ENCODE assay signal across 8 mouse cellular contexts in the genomic region with DNA sequence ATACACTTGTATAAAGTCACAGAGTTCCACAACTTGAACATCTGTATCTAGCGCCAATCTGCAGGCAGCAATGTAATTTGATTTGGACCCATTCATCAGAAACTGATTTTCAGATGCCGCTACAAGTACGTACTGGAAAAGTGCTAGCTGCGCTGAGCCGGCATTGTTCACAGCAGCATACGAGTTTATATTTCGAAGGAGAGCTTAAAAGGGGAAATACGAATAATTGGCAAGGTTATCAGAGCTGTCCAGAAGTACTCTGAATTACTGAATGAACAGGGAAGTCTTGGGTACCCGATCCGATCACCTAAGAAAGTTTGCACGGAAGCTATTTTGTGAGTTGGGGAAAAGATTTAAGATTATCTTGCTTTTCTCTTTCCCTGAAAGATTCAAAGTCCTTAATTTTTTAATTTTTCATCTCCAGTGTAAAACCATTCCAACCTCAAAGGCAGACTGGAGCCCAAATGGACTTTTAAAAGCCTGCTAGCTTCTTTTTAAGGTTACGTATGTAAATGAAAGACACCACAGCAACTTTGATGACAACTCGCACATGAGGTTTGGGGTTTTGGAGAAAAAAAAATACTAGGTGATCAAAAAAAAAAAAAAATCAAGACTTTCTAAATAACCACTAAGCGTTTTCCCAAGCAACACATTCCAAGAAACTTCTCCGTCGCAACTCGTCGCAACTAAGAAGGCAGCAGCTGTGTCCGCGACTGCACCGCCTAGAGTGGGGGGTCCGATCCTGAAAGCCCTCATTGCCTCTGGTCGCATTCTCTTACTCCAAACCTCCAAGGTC. TPM values are rescaled to one million over a fixed set of nuclear protein-coding genes. Genes with fewer than 3 reads are reported as not detected.
DNase-seq lines count a peak whose midpoint lies in the region; ATAC-seq lines count a peak whose summit lies in the region.

No protein-coding gene starts in this region.

- DNase-seq in lung, postnatal 10 days, result no peak
- DNase-seq in embryo, embryonic 11 days, result peak; percentile 20
- peak; percentile 56 for DNase-seq in intestine, embryonic 14.5 days (ENCODE audit: low spot score)
- DNase-seq in neural tube, embryonic 11.5 days (ENCODE audit: low spot score), result no peak
- DNase-seq in thymus, postnatal 10 days (ENCODE audit: low spot score in 2 of 2), result no peak
- DNase-seq in urinary bladder, postnatal 25 days (ENCODE audit: low spot score), result no peak
- no peak for DNase-seq in urinary bladder, postnatal 36 days (ENCODE audit: low spot score in 2 of 2)

- peaks cover 3% of the 10 kb centered on the region; the same call in 1 of the 2 replicates for H3K36me3 ChIP-seq in lung, embryonic 16.5 days (ENCODE audit: control insufficient read depth, insufficient read depth, low read length)
- no peaks in the 10 kb centered on the region; the same call in none of the 2 replicates for H3K36me3 ChIP-seq in intestine, embryonic 14.5 days (ENCODE audit: control insufficient read depth, insufficient read depth, low read length)
- no peaks in the 10 kb centered on the region; the same call in 1 of the 2 replicates for H3K36me3 ChIP-seq in neural tube, embryonic 11.5 days (ENCODE audit: control insufficient read depth, insufficient read depth, low read length)

- no peak for ATAC-seq in lung, embryonic 16.5 days (ENCODE audit: low read depth)
- no peak for ATAC-seq in intestine, embryonic 14.5 days (replicated peaks; ENCODE audit: low FRiP score, low TSS enrichment, low read depth)
- ATAC-seq in neural tube, embryonic 11.5 days (ENCODE audit: insufficient read depth, low FRiP score, low TSS enrichment), result peak; percentile 13; the same call in 1 of the 2 replicates

- peaks cover 3% of the 10 kb centered on the region; the same call in 1 of the 2 replicates for H3K27me3 ChIP-seq in lung, embryonic 16.5 days (ENCODE audit: control insufficient read depth, insufficient read depth, low read depth, low read length)
- no peaks in the 10 kb centered on the region for H3K27me3 ChIP-seq in intestine, embryonic 14.5 days (replicated peaks; ENCODE audit: control insufficient read depth, insufficient read depth, low read length)
- H3K27me3 ChIP-seq in neural tube, embryonic 11.5 days (ENCODE audit: control insufficient read depth, insufficient read depth, low read length), result no peaks in the 10 kb centered on the region

- H3K4me2 ChIP-seq in lung, embryonic 16.5 days (ENCODE audit: low read depth, low read length), result peak overlapping the region; percentile 94
- H3K4me2 ChIP-seq in intestine, embryonic 14.5 days (ENCODE audit: low read length), result peak overlapping the region; percentile 78
- H3K4me2 ChIP-seq in neural tube, embryonic 11.5 days (ENCODE audit: low read depth), result peak overlapping the region; percentile 47

- under 1% methylated on average over 23 of the region's 23 CpGs for WGBS in lung, embryonic 16.5 days
- 3% methylated on average over 23 of the region's 23 CpGs for WGBS in intestine, embryonic 14.5 days
- WGBS in neural tube, embryonic 11.5 days, result 17% methylated on average over 23 of the region's 23 CpGs

- peak overlapping the region; percentile 99 for H3K9ac ChIP-seq in lung, embryonic 16.5 days (ENCODE audit: low read length)
- peak overlapping the region; percentile 97 for H3K9ac ChIP-seq in intestine, embryonic 14.5 days (ENCODE audit: low read length)
- H3K9ac ChIP-seq in neural tube, embryonic 11.5 days (ENCODE audit: low read length), result peak overlapping the region; percentile 97

- H3K4me1 ChIP-seq in lung, embryonic 16.5 days (replicated peaks; ENCODE audit: control insufficient read depth, insufficient read depth, low read length), result peaks cover 15% of the 10 kb centered on the region
- H3K4me1 ChIP-seq in intestine, embryonic 14.5 days (replicated peaks; ENCODE audit: control insufficient read depth, insufficient read depth, low read length), result peaks cover 17% of the 10 kb centered on the region
- peaks cover 12% of the 10 kb centered on the region for H3K4me1 ChIP-seq in neural tube, embryonic 11.5 days (ENCODE audit: control insufficient read depth, insufficient read depth, low read length)

- peak overlapping the region; percentile 99; the same call in 1 of the 2 replicates for H3K27ac ChIP-seq in lung, embryonic 16.5 days (ENCODE audit: low read length)
- H3K27ac ChIP-seq in intestine, embryonic 14.5 days (ENCODE audit: low read depth), result 0 out of 2 replicates have a peak overlapping the region, but pooled peaks have one; percentile 11
- H3K27ac ChIP-seq in neural tube, embryonic 11.5 days (ENCODE audit: low read depth, low read length), result peak overlapping the region; percentile 100; the same call in 1 of the 2 replicates

- no peaks in the 10 kb centered on the region for H3K9me3 ChIP-seq in lung, embryonic 16.5 days (ENCODE audit: control insufficient read depth, low read length)
- no peaks in the 10 kb centered on the region for H3K9me3 ChIP-seq in intestine, embryonic 14.5 days (ENCODE audit: control insufficient read depth, low read length)
- H3K9me3 ChIP-seq in neural tube, embryonic 11.5 days (ENCODE audit: control insufficient read depth, low read length), result no peaks in the 10 kb centered on the region

- H3K4me3 ChIP-seq in lung, embryonic 16.5 days (ENCODE audit: low read length), result peak overlapping the region; percentile 100
- peak overlapping the region; percentile 93 for H3K4me3 ChIP-seq in intestine, embryonic 14.5 days (ENCODE audit: low read depth, low read length)
- H3K4me3 ChIP-seq in neural tube, embryonic 11.5 days (ENCODE audit: low read depth, low read length), result peak overlapping the region; percentile 98

RNA-seq across cellular contexts. Expression of gene Crebbp, which starts 1.4 kb away (rescaled TPM):
- polyA plus RNA-seq in lung, embryonic 16.5 days (2015; fragmentation: Nextera tagmentation; extraction: Ambion mirVana), result 31.1 and 31.5 TPM in 2 replicates
- polyA plus RNA-seq in intestine, embryonic 14.5 days (2014; fragmentation: Nextera tagmentation; extraction: Ambion mirVana), result 38.1 and 43.4 TPM in 2 replicates
- polyA plus RNA-seq in neural tube, embryonic 11.5 days (2014; fragmentation: Nextera tagmentation; extraction: Ambion mirVana), result 34.3 and 34.5 TPM in 2 replicates

Comparison
In these comparisons a context has a peak if more than half of its experiments do, and no peak if none do; other contexts are left out.
1. H3K27ac ChIP-seq: peak in every context shown above with its lines; median percentile 100 in neural tube, embryonic 11.5 days; 99 in lung, embryonic 16.5 days; 11 in intestine, embryonic 14.5 days.
2. DNase-seq: peak in embryo, embryonic 11 days (single experiment) and intestine, embryonic 14.5 days (single experiment); none in lung, postnatal 10 days (single experiment), neural tube, embryonic 11.5 days (single experiment), thymus, postnatal 10 days (0 of 2), urinary bladder, postnatal 25 days (single experiment) and urinary bladder, postnatal 36 days (0 of 2).
3. Peak in every context shown above with its lines, with median percentiles within 50 percentile points of each other: H3K4me2 ChIP-seq, H3K4me3 ChIP-seq and H3K9ac ChIP-seq.